Mouse (Mus musculus): ENCODE results near the gene Prep. TPM values are rescaled to one million over a fixed set of nuclear protein-coding genes. Genes with fewer than 3 reads are reported as not detected.
A peak's percentile ranks its signal among the peaks of the same experiment; 100 is the strongest.

The Prep gene
- total and polyA plus RNA-seq, 2 experiments from 2014 or later = 21.3 to 22.0 TPM

DNA sequence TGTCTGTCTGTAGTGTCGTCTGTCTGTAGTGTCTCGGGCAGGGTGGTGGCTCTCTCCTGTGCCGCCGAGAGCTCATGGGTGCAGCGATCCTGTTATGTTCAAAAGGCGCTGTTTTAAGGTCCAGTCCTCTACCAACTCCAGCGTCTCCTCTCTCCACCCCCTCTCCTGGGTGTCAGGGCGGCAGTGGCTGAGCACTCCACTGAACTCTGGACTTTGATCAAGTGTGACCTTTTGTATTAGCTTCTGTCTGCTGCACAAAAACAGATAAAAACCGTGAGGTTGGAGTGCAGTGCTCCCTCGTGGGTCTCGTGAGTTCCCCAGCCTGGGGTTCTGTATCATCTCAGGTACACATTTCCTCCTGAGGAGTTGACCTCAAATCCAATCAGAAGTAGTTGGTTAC lies 33.5 kb downstream of the Prep start:
- no peaks in the 10 kb centered on the region for H3K27me3 ChIP-seq (ENCODE audit: insufficient read depth, low read length)
- no peak overlapping the region for H3K4me2 ChIP-seq (ENCODE audit: low read depth, low read length)
- ATAC-seq (no peak), DNase-seq (ENCODE audit: low spot score) (no peak)
- WGBS = 77% methylated on average over 11 of the region's 11 CpGs
- no peaks in the 10 kb centered on the region for H3K9me3 ChIP-seq (ENCODE audit: low read length)
- H3K4me1 ChIP-seq (ENCODE audit: insufficient read depth, low read length) = no peaks in the 10 kb centered on the region
- H3K9ac ChIP-seq (replicated peaks; ENCODE audit: low read length) = no peak overlapping the region
- H3K4me3 ChIP-seq (ENCODE audit: low read length) = no peak overlapping the region
- H3K27ac ChIP-seq = no peak overlapping the region
- no peak for TF ChIP-seq CTCF (IDR thresholded peaks at IDR 0.05; ENCODE audit: low read depth)
- H3K36me3 ChIP-seq (ENCODE audit: insufficient read depth, low read length) = peaks cover 10% of the 10 kb centered on the region; the same call in 1 of the 2 replicates

- H3K27ac ChIP-seq = peak overlapping the region; percentile 9; the same call in 1 of the 2 replicates
- no peaks in the 10 kb centered on the region for H3K4me1 ChIP-seq (ENCODE audit: insufficient read depth, low read length)
- no peak for TF ChIP-seq CTCF (IDR thresholded peaks at IDR 0.05; ENCODE audit: low read depth)
- no peak overlapping the region for H3K4me2 ChIP-seq (ENCODE audit: low read depth, low read length)
- peaks cover 12% of the 10 kb centered on the region; the same call in 1 of the 2 replicates for H3K36me3 ChIP-seq (ENCODE audit: insufficient read depth, low read length)
- 27% methylated on average over 11 of the region's 11 CpGs for WGBS
- no peaks in the 10 kb centered on the region for H3K9me3 ChIP-seq (ENCODE audit: low read length)
- ATAC-seq (peak; percentile 55; the same call in 1 of the 2 replicates), DNase-seq (ENCODE audit: low spot score) (peak; percentile 68)
- H3K27me3 ChIP-seq (ENCODE audit: insufficient read depth, low read length) = no peaks in the 10 kb centered on the region
- H3K9ac ChIP-seq (replicated peaks; ENCODE audit: low read length) = no peak overlapping the region
- no peak overlapping the region for H3K4me3 ChIP-seq (ENCODE audit: low read length)
Measured at GRCm38 (mm10) chr10:45103184-45103583, 36.2 kb downstream of the Prep start.

GRCm38 (mm10) chr10:45104098-45104497 lies 37.1 kb downstream of the Prep start:
- Histone ChIP-seq H3K4me2 (ENCODE audit: low read depth, low read length) (no peak overlapping the region), H3K4me1 (ENCODE audit: insufficient read depth, low read length) (no peaks in the 10 kb centered on the region), H3K4me3 (ENCODE audit: low read length) (no peak overlapping the region), H3K27me3 (ENCODE audit: insufficient read depth, low read length) (no peaks in the 10 kb centered on the region), H3K9me3 (ENCODE audit: low read length) (no peaks in the 10 kb centered on the region), H3K9ac (replicated peaks; ENCODE audit: low read length) (no peak overlapping the region), H3K27ac (peak overlapping the region; percentile 9; the same call in 1 of the 2 replicates), H3K36me3 (ENCODE audit: insufficient read depth, low read length) (peaks cover 12% of the 10 kb centered on the region; the same call in 1 of the 2 replicates)
- peak; percentile 62 for ATAC-seq
- no peak for TF ChIP-seq CTCF (IDR thresholded peaks at IDR 0.05; ENCODE audit: low read depth)
- WGBS = 20% methylated on average over 7 of the region's 7 CpGs
- peak; percentile 75 for DNase-seq (ENCODE audit: low spot score)

GRCm38 (mm10) chr10:45104535-45105079 lies 37.6 kb downstream of the Prep start:
- Histone ChIP-seq H3K27me3 (ENCODE audit: insufficient read depth, low read length) (no peaks in the 10 kb centered on the region), H3K9me3 (ENCODE audit: low read length) (no peaks in the 10 kb centered on the region), H3K36me3 (ENCODE audit: insufficient read depth, low read length) (peaks cover 15% of the 10 kb centered on the region; the same call in 1 of the 2 replicates), H3K27ac (no peak overlapping the region), H3K4me2 (ENCODE audit: low read depth, low read length) (no peak overlapping the region), H3K4me3 (ENCODE audit: low read length) (no peak overlapping the region), H3K4me1 (ENCODE audit: insufficient read depth, low read length) (no peaks in the 10 kb centered on the region), H3K9ac (replicated peaks; ENCODE audit: low read length) (no peak overlapping the region)
- DNase-seq (ENCODE audit: low spot score) (no peak), ATAC-seq (no peak)
- no peak for TF ChIP-seq CTCF (IDR thresholded peaks at IDR 0.05; ENCODE audit: low read depth)
- 37% methylated on average over 4 of the region's 4 CpGs for WGBS

DNA sequence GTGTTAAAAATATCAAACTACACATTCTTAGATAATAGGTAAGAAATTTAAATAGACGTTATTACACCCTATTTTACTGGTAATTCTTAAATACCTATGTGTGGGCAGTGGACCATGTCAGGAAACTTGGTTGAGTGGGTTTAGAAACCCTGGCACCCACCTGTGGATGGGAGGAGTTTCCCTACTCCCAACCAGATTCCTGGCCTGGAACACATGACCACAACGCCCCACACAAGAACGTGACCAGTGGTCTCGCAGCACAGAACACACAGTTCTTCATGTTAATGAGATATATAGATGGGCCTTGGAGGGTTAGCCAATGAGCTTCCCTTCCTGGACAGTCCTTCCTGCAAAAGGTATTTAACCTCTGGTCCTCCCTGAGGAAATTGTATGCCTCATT lies 39.5 kb downstream of the Prep start:
- H3K36me3 ChIP-seq (ENCODE audit: insufficient read depth, low read length) = peaks cover 15% of the 10 kb centered on the region; the same call in 1 of the 2 replicates
- ATAC-seq (no peak), DNase-seq (ENCODE audit: low spot score) (no peak)
- H3K4me1 ChIP-seq (ENCODE audit: insufficient read depth, low read length) = no peaks in the 10 kb centered on the region
- no peak overlapping the region for H3K4me2 ChIP-seq (ENCODE audit: low read depth, low read length)
- no peak overlapping the region for H3K9ac ChIP-seq (replicated peaks; ENCODE audit: low read length)
- no peak overlapping the region for H3K27ac ChIP-seq
- no peak overlapping the region for H3K4me3 ChIP-seq (ENCODE audit: low read length)
- no peak for TF ChIP-seq CTCF (IDR thresholded peaks at IDR 0.05; ENCODE audit: low read depth)
- WGBS = 93% methylated on average over 4 of the region's 4 CpGs
- H3K9me3 ChIP-seq (ENCODE audit: low read length) = no peaks in the 10 kb centered on the region
- H3K27me3 ChIP-seq (ENCODE audit: insufficient read depth, low read length) = no peaks in the 10 kb centered on the region

DNA sequence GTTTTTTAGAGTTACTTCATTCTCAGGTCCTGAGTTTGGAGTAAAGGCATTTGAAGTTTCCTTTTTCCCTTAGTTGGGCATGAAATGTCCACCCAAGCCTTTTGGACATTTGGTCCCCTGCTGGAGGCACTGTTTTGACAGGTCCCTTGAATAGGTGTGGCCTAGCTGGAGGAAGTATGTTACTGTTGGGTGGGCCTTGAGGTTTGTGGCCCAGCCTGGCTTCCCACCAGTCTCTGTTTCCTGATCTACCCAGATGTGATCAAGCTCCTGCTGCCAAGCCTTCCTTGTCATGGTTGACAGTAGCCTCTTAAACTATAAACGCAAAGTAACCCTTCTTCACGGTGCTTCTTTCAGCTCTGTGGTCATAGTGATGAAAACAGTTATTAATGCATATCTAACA lies 40.3 kb downstream of the Prep start:
- Histone ChIP-seq H3K9me3 (ENCODE audit: low read length) (no peaks in the 10 kb centered on the region), H3K27ac (no peak overlapping the region), H3K36me3 (ENCODE audit: insufficient read depth, low read length) (peaks cover 15% of the 10 kb centered on the region; the same call in 1 of the 2 replicates), H3K9ac (replicated peaks; ENCODE audit: low read length) (no peak overlapping the region), H3K4me1 (ENCODE audit: insufficient read depth, low read length) (no peaks in the 10 kb centered on the region), H3K4me2 (ENCODE audit: low read depth, low read length) (no peak overlapping the region), H3K4me3 (ENCODE audit: low read length) (no peak overlapping the region), H3K27me3 (ENCODE audit: insufficient read depth, low read length) (no peaks in the 10 kb centered on the region)
- DNase-seq (ENCODE audit: low spot score) (no peak), ATAC-seq (no peak)
- TF ChIP-seq CTCF (IDR thresholded peaks at IDR 0.05; ENCODE audit: low read depth) = no peak
- WGBS = 92% methylated on average over 2 of the region's 2 CpGs

DNA sequence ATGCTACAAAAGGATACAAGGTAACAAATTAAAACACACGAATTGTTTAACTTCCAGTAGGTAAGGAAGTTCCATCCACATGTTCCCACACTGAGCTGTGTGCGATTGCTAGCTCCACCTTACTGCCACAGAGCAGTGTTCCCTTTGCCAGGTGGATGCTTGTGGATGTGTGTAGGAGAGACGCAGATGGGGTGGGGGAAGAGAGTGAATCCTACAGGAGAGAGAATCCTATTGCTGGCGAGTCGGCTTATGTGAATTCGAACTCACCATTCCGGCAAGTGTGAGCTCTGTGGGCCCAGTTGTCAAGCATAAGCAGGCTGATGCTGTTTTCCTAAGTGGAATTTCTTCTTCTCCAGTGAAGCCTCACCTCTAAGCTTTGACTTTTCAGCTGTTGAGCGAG lies 42.0 kb downstream of the Prep start:
- no peak for TF ChIP-seq CTCF (IDR thresholded peaks at IDR 0.05; ENCODE audit: low read depth)
- no peak for ATAC-seq
- H3K4me3 ChIP-seq (ENCODE audit: low read length) = no peak overlapping the region
- no peak overlapping the region for H3K27ac ChIP-seq
- H3K9me3 ChIP-seq (ENCODE audit: low read length) = no peaks in the 10 kb centered on the region
- DNase-seq (ENCODE audit: low spot score) = no peak
- no peaks in the 10 kb centered on the region for H3K4me1 ChIP-seq (ENCODE audit: insufficient read depth, low read length)
- no peaks in the 10 kb centered on the region for H3K27me3 ChIP-seq (ENCODE audit: insufficient read depth, low read length)
- WGBS = 98% methylated on average over 8 of the region's 8 CpGs
- H3K36me3 ChIP-seq (ENCODE audit: insufficient read depth, low read length) = peaks cover 15% of the 10 kb centered on the region; the same call in 1 of the 2 replicates
- H3K4me2 ChIP-seq (ENCODE audit: low read depth, low read length) = no peak overlapping the region
- H3K9ac ChIP-seq (replicated peaks; ENCODE audit: low read length) = no peak overlapping the region
